Mouse (Mus musculus): ENCODE data around the gene Dppa2. TPM values are rescaled to one million over a fixed set of nuclear protein-coding genes. Genes with fewer than 3 reads are reported as not detected.
A peak's percentile ranks its signal among the peaks of the same experiment; 100 is the strongest.

Gene Dppa2
- 0.09 TPM in 1 of 2 replicates, not detected in the other for polyA plus RNA-seq (2015; fragmentation: Nextera tagmentation; extraction: Ambion mirVana)

DNA sequence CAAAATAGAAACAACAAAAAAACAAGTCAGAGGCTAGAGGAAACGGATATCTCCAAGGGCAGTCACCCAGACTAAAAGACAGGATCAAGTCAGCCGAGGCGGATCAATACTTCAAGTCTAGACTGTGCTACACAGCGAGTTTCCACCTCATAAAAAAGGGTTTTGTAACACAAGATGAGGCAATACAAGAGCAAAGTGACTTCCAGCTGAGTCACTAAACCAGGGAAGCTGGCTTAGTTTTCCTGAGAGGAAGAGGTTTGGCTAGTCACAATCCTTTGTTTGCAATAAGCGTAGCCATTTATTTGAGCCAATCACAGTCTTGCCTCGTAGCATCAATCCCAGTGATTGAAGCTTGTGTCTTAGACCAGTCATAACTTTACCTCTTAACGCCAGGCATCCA, at the start of gene Dppa2:
Gene Dppa2, plus strand, starts transcription at position 400 of the 400 bp plus-strand sequence.
- Histone ChIP-seq H3K4me1 (replicated peaks; ENCODE audit: control insufficient read depth, insufficient read depth, low read length) (no peaks in the 10 kb centered on the region), H3K9me3 (ENCODE audit: control insufficient read depth) (no peaks in the 10 kb centered on the region), H3K9ac (ENCODE audit: low read depth, low read length) (no peak within 1 kb of the TSS), H3K36me3 (ENCODE audit: control insufficient read depth, insufficient read depth) (no peaks in the 10 kb centered on the region), H3K4me3 (ENCODE audit: low read depth, low read length) (no peak within 1 kb of the TSS), H3K27ac (ENCODE audit: low read depth, low read length) (no peak within 1 kb of the TSS), H3K27me3 (replicated peaks; ENCODE audit: control insufficient read depth, insufficient read depth, low read length) (no peaks in the 10 kb centered on the region), H3K4me2 (replicated peaks; ENCODE audit: low read depth) (no peak within 1 kb of the TSS)
- no peak for TF ChIP-seq CTCF (IDR thresholded peaks at IDR 0.05; ENCODE audit: low read depth)
- WGBS: 74% methylated on average over 7 of the region's 7 CpGs
- ATAC-seq: peak; percentile 73; the same call in 1 of the 2 replicates

DNA sequence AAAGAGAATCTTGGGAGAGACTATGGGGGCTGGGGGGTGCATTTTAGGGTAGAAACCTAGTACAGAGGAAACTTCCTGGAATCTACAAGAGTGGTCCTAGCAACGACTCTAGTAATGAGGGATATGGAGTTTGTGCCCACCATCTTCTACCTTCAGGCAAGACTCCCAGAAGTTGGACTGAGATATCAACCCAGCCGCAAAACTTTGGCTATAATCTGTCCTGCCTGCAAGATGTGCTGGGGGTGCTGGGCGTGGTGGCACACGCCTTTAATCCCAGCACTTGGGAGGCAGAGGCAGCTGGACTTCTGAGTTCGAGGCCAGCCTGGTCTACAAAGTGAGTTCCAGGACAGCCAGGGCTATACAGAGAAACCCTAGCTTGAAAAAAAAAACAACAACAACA, 49.1 kb upstream of the Dppa2 start:
- Histone ChIP-seq H3K9me3 (ENCODE audit: control insufficient read depth) (no peaks in the 10 kb centered on the region), H3K36me3 (ENCODE audit: control insufficient read depth, insufficient read depth) (no peaks in the 10 kb centered on the region), H3K4me1 (replicated peaks; ENCODE audit: control insufficient read depth, insufficient read depth, low read length) (no peaks in the 10 kb centered on the region), H3K9ac (ENCODE audit: low read depth, low read length) (no peak overlapping the region), H3K27me3 (replicated peaks; ENCODE audit: control insufficient read depth, insufficient read depth, low read length) (no peaks in the 10 kb centered on the region), H3K27ac (ENCODE audit: low read depth, low read length) (no peak overlapping the region), H3K4me2 (replicated peaks; ENCODE audit: low read depth) (no peak overlapping the region), H3K4me3 (ENCODE audit: low read depth, low read length) (no peak overlapping the region)
- no peak for TF ChIP-seq CTCF (IDR thresholded peaks at IDR 0.05; ENCODE audit: low read depth)
- ATAC-seq: no peak
- 95% methylated on average over 5 of the region's 5 CpGs for WGBS

DNA sequence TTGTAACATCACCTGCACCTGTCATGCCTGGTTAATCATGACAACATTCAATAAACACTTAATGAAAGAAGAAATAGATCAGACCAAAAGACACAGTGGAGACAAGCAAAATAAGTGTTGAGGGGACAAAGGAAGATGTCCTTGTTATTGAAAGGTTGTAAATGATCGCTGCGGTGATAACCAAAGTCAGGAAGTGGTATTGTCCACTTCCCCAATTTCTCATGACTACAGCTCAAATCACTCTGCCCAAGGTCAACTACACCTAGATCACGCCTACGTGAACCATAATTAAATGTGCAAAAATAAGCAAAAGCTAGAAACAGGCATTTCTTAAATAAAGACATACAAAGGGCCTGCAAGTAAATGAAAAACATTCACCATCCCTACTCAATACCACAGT, 44.2 kb upstream of the Dppa2 start:
- no peak for TF ChIP-seq CTCF (IDR thresholded peaks at IDR 0.05; ENCODE audit: low read depth)
- ATAC-seq: no peak
- Histone ChIP-seq H3K27ac (ENCODE audit: low read depth, low read length) (no peak overlapping the region), H3K9me3 (ENCODE audit: control insufficient read depth) (no peaks in the 10 kb centered on the region), H3K4me2 (replicated peaks; ENCODE audit: low read depth) (no peak overlapping the region), H3K4me3 (ENCODE audit: low read depth, low read length) (no peak overlapping the region), H3K4me1 (replicated peaks; ENCODE audit: control insufficient read depth, insufficient read depth, low read length) (no peaks in the 10 kb centered on the region), H3K36me3 (ENCODE audit: control insufficient read depth, insufficient read depth) (no peaks in the 10 kb centered on the region), H3K27me3 (replicated peaks; ENCODE audit: control insufficient read depth, insufficient read depth, low read length) (no peaks in the 10 kb centered on the region), H3K9ac (ENCODE audit: low read depth, low read length) (no peak overlapping the region)
- 88% methylated on average over 4 of the region's 4 CpGs for WGBS

DNA sequence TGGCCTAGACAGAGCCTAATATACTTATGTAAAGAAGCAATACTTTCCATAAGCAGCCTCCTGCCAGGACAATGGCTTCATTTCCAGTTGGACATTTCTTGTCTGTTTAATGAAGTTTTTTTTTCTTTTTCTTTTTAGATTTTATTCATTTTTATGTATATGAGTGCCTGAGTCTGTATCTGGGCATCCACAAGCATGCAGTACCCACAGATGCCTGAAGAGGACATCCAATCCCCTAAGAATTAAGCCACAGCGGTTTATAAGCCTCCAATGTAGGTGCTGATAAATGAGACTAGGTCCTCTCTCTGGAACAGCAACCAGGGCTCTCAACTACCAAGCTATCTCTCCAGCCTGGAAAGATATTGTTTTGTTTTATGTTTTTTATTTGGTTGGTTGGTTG, 40.8 kb upstream of the Dppa2 start:
- H3K27ac ChIP-seq (ENCODE audit: low read depth, low read length): no peak overlapping the region
- no peak overlapping the region for H3K4me2 ChIP-seq (replicated peaks; ENCODE audit: low read depth)
- H3K27me3 ChIP-seq (replicated peaks; ENCODE audit: control insufficient read depth, insufficient read depth, low read length): no peaks in the 10 kb centered on the region
- H3K4me1 ChIP-seq (replicated peaks; ENCODE audit: control insufficient read depth, insufficient read depth, low read length): no peaks in the 10 kb centered on the region
- no peak overlapping the region for H3K4me3 ChIP-seq (ENCODE audit: low read depth, low read length)
- H3K9me3 ChIP-seq (ENCODE audit: control insufficient read depth): no peaks in the 10 kb centered on the region
- 0 out of 2 replicates have a peak, but pooled peaks have one; percentile 12 for TF ChIP-seq CTCF (IDR thresholded peaks at IDR 0.05; ENCODE audit: low read depth)
- H3K36me3 ChIP-seq (ENCODE audit: control insufficient read depth, insufficient read depth): no peaks in the 10 kb centered on the region
- WGBS: 86% methylated on average over 1 of the region's 1 CpGs
- H3K9ac ChIP-seq (ENCODE audit: low read depth, low read length): no peak overlapping the region
- ATAC-seq: no peak

DNA sequence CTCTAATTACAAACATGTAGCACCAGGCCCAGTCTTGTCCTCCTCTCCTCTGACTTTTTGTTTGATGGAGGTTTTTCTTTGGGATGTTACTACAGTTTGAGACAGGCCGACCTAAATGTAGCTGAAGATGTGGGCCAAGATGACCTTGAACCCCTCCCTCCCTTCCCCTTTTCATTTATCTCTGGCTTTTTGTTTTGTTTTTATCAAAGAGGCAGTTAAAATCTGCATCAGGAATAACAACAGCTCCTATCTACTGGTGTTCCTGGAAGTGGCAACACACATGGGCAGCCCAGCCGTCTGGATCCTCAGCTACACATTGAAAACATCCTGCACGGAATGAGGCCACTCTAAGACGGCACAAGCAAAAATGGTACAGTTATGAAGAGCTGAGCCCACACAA, 37.9 kb upstream of the Dppa2 start:
- no peak for TF ChIP-seq CTCF (IDR thresholded peaks at IDR 0.05; ENCODE audit: low read depth)
- Histone ChIP-seq H3K9me3 (ENCODE audit: control insufficient read depth) (no peaks in the 10 kb centered on the region), H3K4me1 (replicated peaks; ENCODE audit: control insufficient read depth, insufficient read depth, low read length) (no peaks in the 10 kb centered on the region), H3K4me3 (ENCODE audit: low read depth, low read length) (no peak overlapping the region), H3K27ac (ENCODE audit: low read depth, low read length) (no peak overlapping the region), H3K9ac (ENCODE audit: low read depth, low read length) (no peak overlapping the region), H3K4me2 (replicated peaks; ENCODE audit: low read depth) (no peak overlapping the region), H3K27me3 (replicated peaks; ENCODE audit: control insufficient read depth, insufficient read depth, low read length) (no peaks in the 10 kb centered on the region), H3K36me3 (ENCODE audit: control insufficient read depth, insufficient read depth) (no peaks in the 10 kb centered on the region)
- ATAC-seq: no peak
- WGBS: 80% methylated on average over 4 of the region's 4 CpGs

DNA sequence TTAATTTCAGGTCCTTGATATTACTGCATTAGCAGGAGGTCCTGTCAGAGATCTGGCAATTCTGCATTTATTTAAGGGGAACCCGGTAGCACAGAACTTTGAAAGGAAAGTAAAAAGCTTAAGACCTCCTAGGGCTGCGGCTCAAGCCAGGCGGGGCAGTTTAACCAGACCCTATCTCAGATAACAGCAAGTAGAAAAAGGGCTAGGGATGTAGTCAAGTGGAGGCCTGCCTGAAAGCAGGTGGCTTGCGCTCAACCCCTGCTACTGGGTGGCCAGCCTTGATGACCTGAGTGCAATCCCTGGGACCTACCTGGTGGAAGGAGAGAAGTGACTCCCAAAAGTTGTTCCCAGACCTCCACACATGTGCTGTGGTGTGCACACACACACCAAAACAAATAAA, 26.8 kb upstream of the Dppa2 start:
- Histone ChIP-seq H3K9ac (ENCODE audit: low read depth, low read length) (no peak overlapping the region), H3K4me3 (ENCODE audit: low read depth, low read length) (no peak overlapping the region), H3K27ac (ENCODE audit: low read depth, low read length) (no peak overlapping the region), H3K4me2 (replicated peaks; ENCODE audit: low read depth) (no peak overlapping the region), H3K9me3 (ENCODE audit: control insufficient read depth) (peaks cover 3% of the 10 kb centered on the region; the same call in 1 of the 2 replicates), H3K4me1 (replicated peaks; ENCODE audit: control insufficient read depth, insufficient read depth, low read length) (no peaks in the 10 kb centered on the region), H3K36me3 (ENCODE audit: control insufficient read depth, insufficient read depth) (no peaks in the 10 kb centered on the region), H3K27me3 (replicated peaks; ENCODE audit: control insufficient read depth, insufficient read depth, low read length) (no peaks in the 10 kb centered on the region)
- no peak for ATAC-seq
- 72% methylated on average over 4 of the region's 4 CpGs for WGBS
- TF ChIP-seq CTCF (IDR thresholded peaks at IDR 0.05; ENCODE audit: low read depth): no peak

DNA sequence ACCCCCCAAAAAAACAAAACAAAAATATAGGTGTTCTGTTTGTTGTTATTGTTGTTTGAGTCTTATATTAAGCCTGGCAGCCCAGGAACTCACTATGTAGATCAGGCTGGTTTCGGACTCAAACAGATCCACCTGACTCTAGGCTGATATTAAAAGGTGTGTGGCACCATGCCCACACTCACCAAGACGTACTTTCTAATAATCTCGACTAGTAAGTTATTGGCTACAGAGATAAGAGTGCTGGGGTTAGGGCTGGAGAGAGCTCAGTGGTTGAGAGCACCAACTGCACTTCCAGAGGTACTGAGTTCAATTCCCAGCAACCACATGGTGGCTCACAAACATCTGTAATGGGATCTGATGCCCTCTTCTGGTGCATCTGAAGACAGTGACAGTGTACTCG, 22.8 kb upstream of the Dppa2 start:
- Histone ChIP-seq H3K9ac (ENCODE audit: low read depth, low read length) (no peak overlapping the region), H3K36me3 (ENCODE audit: control insufficient read depth, insufficient read depth) (no peaks in the 10 kb centered on the region), H3K27me3 (replicated peaks; ENCODE audit: control insufficient read depth, insufficient read depth, low read length) (no peaks in the 10 kb centered on the region), H3K4me3 (ENCODE audit: low read depth, low read length) (no peak overlapping the region), H3K4me1 (replicated peaks; ENCODE audit: control insufficient read depth, insufficient read depth, low read length) (no peaks in the 10 kb centered on the region), H3K9me3 (ENCODE audit: control insufficient read depth) (no peaks in the 10 kb centered on the region), H3K4me2 (replicated peaks; ENCODE audit: low read depth) (no peak overlapping the region), H3K27ac (ENCODE audit: low read depth, low read length) (no peak overlapping the region)
- no peak for ATAC-seq
- no peak for TF ChIP-seq CTCF (IDR thresholded peaks at IDR 0.05; ENCODE audit: low read depth)
- WGBS: 89% methylated on average over 4 of the region's 4 CpGs
